Mouse (Mus musculus): ENCODE data around the gene Ephb1.

DNA sequence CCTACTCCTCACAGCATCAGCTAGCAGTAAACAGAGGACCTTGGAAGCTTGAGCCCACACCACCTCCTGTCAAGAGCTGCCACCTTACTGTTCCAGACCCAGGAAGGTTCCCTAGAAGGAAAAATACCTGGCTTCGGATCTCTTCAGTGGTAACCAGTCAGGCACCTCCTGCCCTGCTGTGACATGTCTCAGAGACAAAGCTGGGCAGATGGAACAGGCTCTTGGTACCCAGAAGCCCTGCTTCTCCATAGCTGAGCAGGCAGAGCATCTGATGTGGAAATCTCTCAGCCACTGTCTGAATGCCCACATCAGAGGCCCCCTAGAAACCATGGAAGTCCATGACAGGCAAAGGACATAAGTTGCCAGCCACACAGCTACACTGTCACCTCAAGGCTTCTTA is 39.7 kb downstream of the Ephb1 start:
- TF ChIP-seq CTCF (IDR thresholded peaks at IDR 0.05; ENCODE audit: low read depth) (no peak), EP300 (optimal IDR thresholded peaks at IDR 0.05) (no peak)
